Mouse (Mus musculus) megakaryocyte, embryonic 14.5 days (primary cell): ENCODE measurements at regions not wholly inside any gene's neighbourhood (a gene's known extent, or its start where the extent isn't known, plus 50 kb on each side); places are given as distances from the start of the nearest gene placed in this dataset.

Source experiments
- FLI1 ChIP-seq: IDR thresholded peaks from 2 replicates; pipeline ENCODE4 v1.6.1; 2012; ENCODE audit warnings: low read length, inconsistent platforms, mixed read lengths
- GATA1 ChIP-seq: IDR thresholded peaks from 3 replicates; pipeline ENCODE4 v1.6.1; 2012; ENCODE audit warnings: mixed read lengths, low read length, inconsistent platforms, borderline replicate concordance

DNA sequence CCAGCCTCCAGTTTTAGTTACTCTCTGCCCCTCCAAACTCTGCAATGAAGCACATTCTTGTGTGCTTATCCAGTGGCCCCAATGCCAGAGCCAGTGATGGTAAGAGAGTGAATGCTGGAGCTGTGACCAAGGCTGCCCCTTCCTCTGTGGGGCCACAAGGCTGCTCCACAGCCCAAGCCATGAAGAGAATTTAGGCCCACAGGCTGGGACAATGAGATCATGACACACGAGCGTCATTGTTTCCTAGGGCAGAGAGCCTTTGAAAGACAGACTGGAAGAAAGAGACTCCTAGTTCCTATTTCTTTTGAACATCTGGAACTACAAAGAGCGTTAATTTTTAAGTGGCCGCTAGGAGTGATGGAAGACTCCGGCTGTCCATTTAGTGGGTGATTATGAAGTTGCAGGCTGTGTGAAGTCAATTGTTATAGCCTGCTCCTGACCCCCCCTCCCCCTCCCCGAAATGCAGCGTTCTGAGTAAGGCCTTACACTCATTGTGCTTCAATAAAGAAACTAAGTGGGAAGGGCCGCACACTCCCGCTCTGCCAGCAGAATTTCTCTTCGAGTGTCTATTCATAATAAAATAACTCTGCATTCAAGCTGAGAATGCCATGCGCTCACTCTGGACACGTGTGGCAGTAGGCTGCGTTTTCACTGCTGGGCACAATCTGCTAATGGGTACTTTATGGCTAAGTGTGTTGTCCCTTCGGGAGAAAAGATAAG lies 315.1 kb downstream of the Cdh26 start:
- TF ChIP-seq GATA1 (no peak), FLI1 (no peak)
